8 mouse cellular contexts compared by ENCODE assay signal in the genomic region with DNA sequence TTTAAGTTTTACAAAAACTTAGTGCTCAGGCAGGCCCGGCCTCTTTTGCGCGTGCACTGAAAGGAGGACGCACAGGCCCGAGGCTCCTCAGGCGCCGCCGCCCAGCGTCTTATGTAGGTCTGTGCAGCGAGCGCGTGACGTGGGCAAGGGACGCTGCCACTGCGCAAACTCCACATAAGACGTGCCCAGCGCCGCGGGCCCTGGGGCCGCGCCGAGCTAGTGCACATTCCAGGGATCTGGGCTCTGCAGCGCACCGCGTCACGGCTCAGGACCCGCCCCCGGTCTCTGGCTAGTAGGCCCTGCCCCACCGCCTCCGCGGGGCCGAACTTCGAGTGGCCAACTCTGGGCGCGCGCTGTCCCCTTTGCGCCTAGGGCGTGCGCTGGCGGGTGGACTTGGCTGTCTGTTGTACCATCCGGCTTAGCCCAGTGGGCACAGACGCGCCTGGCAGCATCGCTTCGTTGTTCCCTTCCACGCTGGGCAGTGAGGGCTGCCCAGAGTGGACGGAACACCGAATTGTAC. TPM values are rescaled to one million over a fixed set of nuclear protein-coding genes. Genes with fewer than 3 reads are reported as not detected.
DNase-seq lines count a peak whose midpoint lies in the region; ATAC-seq and TF ChIP-seq lines count a peak whose summit lies in the region.

No protein-coding gene starts in this region.

- TF ChIP-seq CTCF in CH12.LX (conservative IDR thresholded peaks at IDR 0.05 in 1 of 2, IDR thresholded peaks at IDR 0.05 in 1 of 2; ENCODE audit: low read depth in 2 of 2, low read length in 2 of 2), result peak in 1 of 2 experiments; percentile 0; a peak in 1 of 4 replicates
- peak; percentile 22; the same call in 1 of the 2 replicates for TF ChIP-seq CTCF in testis, adult 2 months (IDR thresholded peaks at IDR 0.05; ENCODE audit: control insufficient read depth, insufficient read depth, insufficient replicate concordance, low read depth, low read length)

- peak overlapping the region; percentile 75 to 89 (median 80) for H3K4me3 ChIP-seq in CH12.LX (replicated peaks in 1 of 3; ENCODE audit: low read depth in 2 of 3, low read length in 2 of 3, poor library complexity in 1 of 3)
- peak overlapping the region; percentile 72 for H3K4me3 ChIP-seq in forebrain, embryonic 11.5 days (ENCODE audit: low read depth, low read length)
- H3K4me3 ChIP-seq in heart, embryonic 16.5 days (ENCODE audit: low read length), result peak overlapping the region; percentile 100
- H3K4me3 ChIP-seq in liver, embryonic 16.5 days (ENCODE audit: low read depth, low read length), result peak overlapping the region; percentile 94
- peak overlapping the region; percentile 100 for H3K4me3 ChIP-seq in neural tube, embryonic 13.5 days
- peak overlapping the region; percentile 74 for H3K4me3 ChIP-seq in testis, adult 2 months (ENCODE audit: control insufficient read depth, low read depth, low read length)

- in situ Hi-C loops in CH12.LX (cut with MboI; ENCODE audit: low pct_ligation_motif_present, low pct_unique_long_range_greater_than_20kb, low sequenced_read_pairs), result loop anchor here (10.0 kb wide), 1 partner anchor 330 kb away; no protein-coding TSS in a partner anchor

- no peak; the same call in none of the 2 replicates for TF ChIP-seq RAD21 in CH12.LX (IDR thresholded peaks at IDR 0.05; ENCODE audit: low read depth, low read length)

- H3K9me3 ChIP-seq in CH12.LX (replicated peaks; ENCODE audit: low read length), result no peaks in the 10 kb centered on the region
- no peaks in the 10 kb centered on the region for H3K9me3 ChIP-seq in forebrain, embryonic 11.5 days (ENCODE audit: control insufficient read depth, low read length)
- H3K9me3 ChIP-seq in heart, embryonic 16.5 days (replicated peaks; ENCODE audit: control insufficient read depth, low read length), result no peaks in the 10 kb centered on the region
- no peaks in the 10 kb centered on the region for H3K9me3 ChIP-seq in liver, embryonic 16.5 days (replicated peaks; ENCODE audit: control insufficient read depth, low read length)
- H3K9me3 ChIP-seq in neural tube, embryonic 13.5 days, result no peaks in the 10 kb centered on the region

- peak; percentile 94 for DNase-seq in CH12.LX (ENCODE audit: extremely low read depth)
- peak; percentile 89 for DNase-seq in c-Kit-positive CD71-positive TER-119-negative erythroid progenitor cells, embryonic 14.5 days (ENCODE audit: low read depth)
- peak; percentile 99 for DNase-seq in forebrain, embryonic 11.5 days (ENCODE audit: low spot score)
- peak; percentile 99 to 100 for DNase-seq in kidney, postnatal 36 days

- peaks cover 14 to 23% of the 10 kb centered on the region in 2 experiments for H3K36me3 ChIP-seq in CH12.LX (replicated peaks in 1 of 2; ENCODE audit: control insufficient read depth in 1 of 2, insufficient read depth in 1 of 2, low read length in 1 of 2)
- H3K36me3 ChIP-seq in forebrain, embryonic 11.5 days (ENCODE audit: control insufficient read depth, insufficient read depth, low read length), result no peaks in the 10 kb centered on the region; the same call in 1 of the 2 replicates
- peaks cover 18% of the 10 kb centered on the region for H3K36me3 ChIP-seq in heart, embryonic 16.5 days (ENCODE audit: control insufficient read depth, insufficient read depth)
- H3K36me3 ChIP-seq in liver, embryonic 16.5 days (ENCODE audit: control insufficient read depth, insufficient read depth), result peaks cover 6% of the 10 kb centered on the region
- peaks cover 13% of the 10 kb centered on the region for H3K36me3 ChIP-seq in neural tube, embryonic 13.5 days
- no peaks in the 10 kb centered on the region for H3K36me3 ChIP-seq in testis, adult 2 months (ENCODE audit: control insufficient read depth, insufficient read depth, low read length)

- peak overlapping the region; percentile 78 for H3K4me2 ChIP-seq in CH12.LX (ENCODE audit: insufficient read depth, low read depth, poor library complexity, severe bottlenecking)
- H3K4me2 ChIP-seq in forebrain, embryonic 11.5 days (ENCODE audit: low read depth, low read length, severe bottlenecking), result peak overlapping the region; percentile 57
- H3K4me2 ChIP-seq in heart, embryonic 16.5 days (ENCODE audit: low read depth, low read length), result peak overlapping the region; percentile 72
- peak overlapping the region; percentile 86 for H3K4me2 ChIP-seq in liver, embryonic 16.5 days (ENCODE audit: low read depth, low read length)
- H3K4me2 ChIP-seq in neural tube, embryonic 13.5 days, result peak overlapping the region; percentile 85

- peak overlapping the region; percentile 98 for H3K27ac ChIP-seq in CH12.LX (ENCODE audit: insufficient read depth, low read depth)
- H3K27ac ChIP-seq in forebrain, embryonic 11.5 days (ENCODE audit: low read depth, low read length), result peak overlapping the region; percentile 80
- H3K27ac ChIP-seq in heart, embryonic 16.5 days (ENCODE audit: low read length), result peak overlapping the region; percentile 99
- peak overlapping the region; percentile 96 for H3K27ac ChIP-seq in liver, embryonic 16.5 days (ENCODE audit: low read length)
- peak overlapping the region; percentile 100 for H3K27ac ChIP-seq in neural tube, embryonic 13.5 days (replicated peaks)
- peak overlapping the region; percentile 95 for H3K27ac ChIP-seq in testis, adult 2 months (ENCODE audit: control insufficient read depth, insufficient read depth, low read depth, low read length)

- ATAC-seq in forebrain, embryonic 11.5 days (replicated peaks; ENCODE audit: low FRiP score), result peak; percentile 87
- ATAC-seq in heart, embryonic 16.5 days (replicated peaks; ENCODE audit: extremely low read depth, insufficient read depth, low FRiP score), result peak; percentile 82
- ATAC-seq in liver, embryonic 16.5 days (ENCODE audit: low read depth), result peak; percentile 75
- peak; percentile 94 for ATAC-seq in neural tube, embryonic 13.5 days (ENCODE audit: low read depth)

- H3K9ac ChIP-seq in CH12.LX (ENCODE audit: insufficient read depth, low read depth), result peak overlapping the region; percentile 91
- H3K9ac ChIP-seq in forebrain, embryonic 11.5 days (ENCODE audit: low read length), result peak overlapping the region; percentile 92
- H3K9ac ChIP-seq in heart, embryonic 16.5 days (ENCODE audit: low read length), result peak overlapping the region; percentile 83
- H3K9ac ChIP-seq in liver, embryonic 16.5 days (ENCODE audit: low read depth, low read length), result peak overlapping the region; percentile 76
- H3K9ac ChIP-seq in neural tube, embryonic 13.5 days, result peak overlapping the region; percentile 100

- peaks cover 37% of the 10 kb centered on the region for H3K79me2 ChIP-seq in CH12.LX (replicated peaks; ENCODE audit: control insufficient read depth, extremely low read depth, insufficient read depth, poor library complexity, severe bottlenecking)

- dilution Hi-C loops in CH12.LX (cut with MboI; ENCODE audit: extremely low pct_ligation_motif_present, extremely low pct_unique_long_range_greater_than_20kb, low sequenced_read_pairs), result no loop called here

- 1% methylated on average over 48 of the region's 48 CpGs for WGBS in forebrain, embryonic 11.5 days
- under 1% methylated on average over 48 of the region's 48 CpGs for WGBS in heart, embryonic 16.5 days
- under 1% methylated on average over 48 of the region's 48 CpGs for WGBS in liver, embryonic 16.5 days (ENCODE audit: insufficient replicate concordance)
- WGBS in neural tube, embryonic 13.5 days, result under 1% methylated on average over 48 of the region's 48 CpGs

- TF ChIP-seq EP300 in CH12.LX (IDR thresholded peaks at IDR 0.05; ENCODE audit: low read length), result no peak

- TF ChIP-seq POLR2A in CH12.LX (IDR thresholded peaks at IDR 0.05; ENCODE audit: low read depth, low read length), result peak; percentile 16; the same call in 1 of the 2 replicates
- TF ChIP-seq POLR2A in testis, adult 2 months (IDR thresholded peaks at IDR 0.05; ENCODE audit: control insufficient read depth, low read depth, low read length), result peak; percentile 80

- no peaks in the 10 kb centered on the region for H3K27me3 ChIP-seq in CH12.LX (replicated peaks)
- H3K27me3 ChIP-seq in forebrain, embryonic 11.5 days (ENCODE audit: control insufficient read depth, insufficient read depth, low read length), result no peaks in the 10 kb centered on the region
- no peaks in the 10 kb centered on the region for H3K27me3 ChIP-seq in heart, embryonic 16.5 days (ENCODE audit: control insufficient read depth, insufficient read depth, low read length)
- H3K27me3 ChIP-seq in liver, embryonic 16.5 days (ENCODE audit: control insufficient read depth, insufficient read depth, low read depth, low read length), result no peaks in the 10 kb centered on the region
- H3K27me3 ChIP-seq in neural tube, embryonic 13.5 days, result no peaks in the 10 kb centered on the region
- H3K27me3 ChIP-seq in testis, adult 2 months (ENCODE audit: control insufficient read depth, insufficient read depth, low read length), result no peaks in the 10 kb centered on the region

- peaks cover 13 to 37% of the 10 kb centered on the region in 2 experiments for H3K4me1 ChIP-seq in CH12.LX (ENCODE audit: control insufficient read depth in 1 of 2, insufficient read depth in 2 of 2)
- peaks cover 32% of the 10 kb centered on the region for H3K4me1 ChIP-seq in forebrain, embryonic 11.5 days (replicated peaks; ENCODE audit: control insufficient read depth, insufficient read depth, low read length)
- H3K4me1 ChIP-seq in heart, embryonic 16.5 days (ENCODE audit: control insufficient read depth, insufficient read depth, low read length), result peaks cover 30% of the 10 kb centered on the region
- H3K4me1 ChIP-seq in liver, embryonic 16.5 days (ENCODE audit: control insufficient read depth, low read depth, low read length), result peaks cover 52% of the 10 kb centered on the region
- peaks cover 62% of the 10 kb centered on the region for H3K4me1 ChIP-seq in neural tube, embryonic 13.5 days (replicated peaks)
- H3K4me1 ChIP-seq in testis, adult 2 months (ENCODE audit: control insufficient read depth, insufficient read depth, low read length), result peaks cover 33% of the 10 kb centered on the region

TF ChIP-seq in CH12.LX, 34 proteins besides CTCF, POLR2A, EP300 and RAD21 (continues in another document):
- TF ChIP-seq PAX5 (IDR thresholded peaks at IDR 0.05; ENCODE audit: low read length), result no peak
- 0 out of 2 replicates have a peak, but pooled peaks have one; percentile 16 for TF ChIP-seq POLR2AphosphoS2 (IDR thresholded peaks at IDR 0.05; ENCODE audit: low read depth, low read length)
- no peak for TF ChIP-seq JUN (IDR thresholded peaks at IDR 0.05; ENCODE audit: insufficient read depth, low read depth, low read length)
- TF ChIP-seq ETS1 (conservative IDR thresholded peaks at IDR 0.05; ENCODE audit: low read depth, low read length), result no peak; the same call in 1 of the 2 replicates

RNA-seq across cellular contexts. Expression of gene Irf2bp2, which starts 0.8 kb away (rescaled TPM):
- 20.2 and 28.6 TPM in 2 replicates for total RNA-seq in CH12.LX (2012; rRNA removed)
- total RNA-seq in CH12.LX (2014; rRNA removed), result 30.3 and 31.2 TPM in 2 replicates
- polyA plus RNA-seq in CH12.LX (2012; ENCODE audit: insufficient read length, low read depth), result 17.8 and 19.9 TPM in 2 replicates
- polyA plus RNA-seq in forebrain, embryonic 11.5 days (2014; fragmentation: Nextera tagmentation; extraction: Ambion mirVana), result 4.5 and 4.6 TPM in 2 replicates
- 9.1 and 9.8 TPM in 2 replicates for polyA plus RNA-seq in heart, embryonic 16.5 days (2015; fragmentation: Nextera tagmentation; extraction: Ambion mirVana)
- 3.3 TPM in 2 replicates for polyA plus RNA-seq in liver, embryonic 16.5 days (2015; fragmentation: Nextera tagmentation; extraction: Ambion mirVana)
- polyA plus RNA-seq in neural tube, embryonic 13.5 days (2015; fragmentation: Nextera tagmentation; extraction: Ambion mirVana), result 8.6 and 9.7 TPM in 2 replicates
- 3.3 and 3.8 TPM in 2 replicates for polyA plus RNA-seq in testis, adult 2 months (2012; rRNA removed)

Comparison
In these comparisons a context has a peak if more than half of its experiments do, and no peak if none do; other contexts are left out.
1. Peak in every context shown above with its lines: DNase-seq, ATAC-seq, H3K4me3 ChIP-seq and H3K27ac ChIP-seq.